7 mouse cellular contexts compared by ENCODE assay signal in the genomic region with DNA sequence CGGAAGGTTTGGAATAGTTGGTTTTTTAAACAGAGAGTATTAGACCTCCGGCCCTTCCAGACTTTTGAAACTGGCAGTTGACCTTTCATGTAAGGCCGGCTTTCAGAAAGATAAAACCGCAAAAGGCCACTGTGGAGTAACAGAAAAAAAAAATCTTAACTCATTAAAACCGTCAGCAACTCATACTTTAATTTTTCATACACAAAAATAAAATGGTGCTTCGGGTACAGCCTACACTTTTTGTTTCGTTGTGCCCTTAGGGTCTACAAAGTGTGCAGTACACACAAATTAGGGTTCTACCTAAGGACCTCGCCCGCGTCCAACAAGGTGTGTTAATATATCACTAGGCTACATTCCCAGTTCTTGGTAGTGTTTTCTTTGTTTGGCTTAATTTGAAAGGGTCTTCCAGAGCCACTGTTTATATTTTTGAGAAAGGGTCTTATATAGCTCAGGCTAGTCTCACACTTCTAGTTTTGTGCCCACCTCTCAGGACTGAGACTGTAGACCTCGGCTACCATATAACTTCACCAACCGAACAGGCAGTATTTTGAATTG. TPM values are rescaled to one million over a fixed set of nuclear protein-coding genes. Genes with fewer than 3 reads are reported as not detected.
DNase-seq lines count a peak whose midpoint lies in the region; ATAC-seq and TF ChIP-seq lines count a peak whose summit lies in the region.

No protein-coding gene starts in this region.

- H3K27me3 ChIP-seq in lung, postnatal 0 days (replicated peaks; ENCODE audit: insufficient read depth, low read length): no peaks in the 10 kb centered on the region
- H3K27me3 ChIP-seq in forebrain, embryonic 13.5 days: no peaks in the 10 kb centered on the region
- H3K27me3 ChIP-seq in limb, embryonic 15.5 days: no peaks in the 10 kb centered on the region
- no peaks in the 10 kb centered on the region for H3K27me3 ChIP-seq in stomach, embryonic 16.5 days (ENCODE audit: control insufficient read depth, insufficient read depth, low read length)

- no peak for DNase-seq in lung, postnatal 0 days (ENCODE audit: low spot score)
- DNase-seq in lung, postnatal 25 days (ENCODE audit: low spot score): no peak
- no peak for DNase-seq in cerebellum, adult 18-20 months
- no peak for DNase-seq in T-cell, adult 2 months (ENCODE audit: low spot score)

- TF ChIP-seq EP300 in lung, postnatal 0 days (IDR thresholded peaks at IDR 0.05): no peak

- TF ChIP-seq CTCF in lung, postnatal 0 days (IDR thresholded peaks at IDR 0.05): no peak

- H3K9ac ChIP-seq in lung, postnatal 0 days (replicated peaks; ENCODE audit: low read depth): peak overlapping the region; percentile 39; the same call in 1 of the 2 replicates
- H3K9ac ChIP-seq in forebrain, embryonic 13.5 days: peak overlapping the region; percentile 97
- peak overlapping the region; percentile 60; the same call in 1 of the 2 replicates for H3K9ac ChIP-seq in limb, embryonic 15.5 days
- H3K9ac ChIP-seq in stomach, embryonic 16.5 days (ENCODE audit: low read length): peak overlapping the region; percentile 78

- WGBS in lung, postnatal 0 days: 27% methylated on average over 12 of the region's 12 CpGs
- WGBS in forebrain, embryonic 13.5 days: 48% methylated on average over 12 of the region's 12 CpGs
- 39% methylated on average over 12 of the region's 12 CpGs for WGBS in limb, embryonic 15.5 days
- 24% methylated on average over 12 of the region's 12 CpGs for WGBS in stomach, embryonic 16.5 days

- H3K4me2 ChIP-seq in lung, postnatal 0 days (replicated peaks; ENCODE audit: low read depth, low read length): peak overlapping the region; percentile 82
- H3K4me2 ChIP-seq in forebrain, embryonic 13.5 days: peak overlapping the region; percentile 92
- peak overlapping the region; percentile 95 for H3K4me2 ChIP-seq in limb, embryonic 15.5 days
- H3K4me2 ChIP-seq in stomach, embryonic 16.5 days (ENCODE audit: low read depth, low read length): peak overlapping the region; percentile 69

- 0 out of 2 replicates have a peak, but pooled peaks cover 3% of the 10 kb centered on the region for H3K4me1 ChIP-seq in lung, postnatal 0 days (ENCODE audit: insufficient read depth, low read depth, low read length)
- H3K4me1 ChIP-seq in forebrain, embryonic 13.5 days: peaks cover 51% of the 10 kb centered on the region
- H3K4me1 ChIP-seq in limb, embryonic 15.5 days: peaks cover 28% of the 10 kb centered on the region
- H3K4me1 ChIP-seq in stomach, embryonic 16.5 days (ENCODE audit: control insufficient read depth, insufficient read depth, low read length): peaks cover 20% of the 10 kb centered on the region

- no peaks in the 10 kb centered on the region for H3K36me3 ChIP-seq in lung, postnatal 0 days (ENCODE audit: insufficient read depth, low read length)
- H3K36me3 ChIP-seq in forebrain, embryonic 13.5 days (ENCODE audit: poor library complexity, severe bottlenecking): no peaks in the 10 kb centered on the region
- H3K36me3 ChIP-seq in limb, embryonic 15.5 days: no peaks in the 10 kb centered on the region
- no peaks in the 10 kb centered on the region for H3K36me3 ChIP-seq in stomach, embryonic 16.5 days (ENCODE audit: control insufficient read depth, insufficient read depth, low read length)

- H3K4me3 ChIP-seq in lung, postnatal 0 days (ENCODE audit: low read depth, low read length): peak overlapping the region; percentile 89
- peak overlapping the region; percentile 85 for H3K4me3 ChIP-seq in forebrain, embryonic 13.5 days
- peak overlapping the region; percentile 83 for H3K4me3 ChIP-seq in limb, embryonic 15.5 days
- H3K4me3 ChIP-seq in stomach, embryonic 16.5 days (replicated peaks; ENCODE audit: low read length): peak overlapping the region; percentile 91

- peak overlapping the region; percentile 97 for H3K27ac ChIP-seq in lung, postnatal 0 days (ENCODE audit: low read length)
- H3K27ac ChIP-seq in forebrain, embryonic 13.5 days: peak overlapping the region; percentile 98
- peak overlapping the region; percentile 99 for H3K27ac ChIP-seq in limb, embryonic 15.5 days
- peak overlapping the region; percentile 99 for H3K27ac ChIP-seq in stomach, embryonic 16.5 days (ENCODE audit: low read length)

- ATAC-seq in lung, postnatal 0 days: no peak
- ATAC-seq in forebrain, embryonic 13.5 days: no peak
- ATAC-seq in limb, embryonic 15.5 days (ENCODE audit: insufficient number of reproducible peaks, low FRiP score, low TSS enrichment, low read depth): no peak
- no peak for ATAC-seq in stomach, embryonic 16.5 days (ENCODE audit: insufficient read depth, low FRiP score)

- no peaks in the 10 kb centered on the region for H3K9me3 ChIP-seq in lung, postnatal 0 days (ENCODE audit: low read length)
- H3K9me3 ChIP-seq in forebrain, embryonic 13.5 days (replicated peaks): no peaks in the 10 kb centered on the region
- H3K9me3 ChIP-seq in limb, embryonic 15.5 days: no peaks in the 10 kb centered on the region
- H3K9me3 ChIP-seq in stomach, embryonic 16.5 days (replicated peaks; ENCODE audit: control insufficient read depth, low read length): no peaks in the 10 kb centered on the region

RNA-seq across cellular contexts. Expression of gene Spen, which starts 0.9 kb away (rescaled TPM):
- 5.7 and 8.8 TPM in 2 replicates for polyA plus RNA-seq in lung, postnatal 0 days (2015; fragmentation: Nextera tagmentation; extraction: Ambion mirVana)
- polyA plus RNA-seq in forebrain, embryonic 13.5 days (2015; fragmentation: Nextera tagmentation; extraction: Ambion mirVana): 16.7 and 17.1 TPM in 2 replicates
- polyA plus RNA-seq in limb, embryonic 15.5 days (2015; fragmentation: Nextera tagmentation; extraction: Ambion mirVana): 7.2 and 9.0 TPM in 2 replicates
- 6.2 and 7.2 TPM in 2 replicates for polyA plus RNA-seq in stomach, embryonic 16.5 days (2015; fragmentation: Nextera tagmentation; extraction: Ambion mirVana)

Comparison
In these comparisons a context has a peak if more than half of its experiments do, and no peak if none do; other contexts are left out.
1. H3K9ac ChIP-seq: peak in every context shown above with its lines; median percentile 97 in forebrain, embryonic 13.5 days; 78 in stomach, embryonic 16.5 days; 60 in limb, embryonic 15.5 days; 39 in lung, postnatal 0 days.